Mouse (Mus musculus) testis, adult 2 months (tissue): ENCODE results near the gene Terf2.

Experiments used
- CTCF ChIP-seq: fragments of 200-500 bp; IDR thresholded peaks from 2 replicates; pipeline ENCODE4 v1.5.1; 2012; ENCODE audit warnings: low read depth, mild to moderate bottlenecking, inconsistent platforms, low read length, moderate library complexity; ENCODE audit not compliant: control insufficient read depth, insufficient read depth, insufficient replicate concordance
- POLR2A ChIP-seq: fragments of 200-500 bp; IDR thresholded peaks from 2 replicates; pipeline ENCODE4 v1.6.1; 2012; ENCODE audit warnings: low read depth, mild to moderate bottlenecking, inconsistent platforms, low read length, moderate library complexity; ENCODE audit not compliant: control insufficient read depth

- no peak for TF ChIP-seq POLR2A
- no peak for TF ChIP-seq CTCF
Observed at GRCm38 (mm10) chr8:107138338-107138737, 42.0 kb upstream of the Terf2 start.
